Mouse (Mus musculus) brown adipose tissue, adult 24 weeks (tissue): ENCODE measurements at regions not wholly inside any gene's neighbourhood (a gene's known extent, or its start where the extent isn't known, plus 50 kb on each side); places are given as distances from the start of the nearest gene placed in this dataset.

Experiments
- H3K27ac ChIP-seq: fragments of 200-500 bp; replicated peaks from 2 replicates; pipeline ENCODE4 v1.5.1; 2012; ENCODE audit warnings: low read depth, mild to moderate bottlenecking, low read length
- H3K4me1 ChIP-seq: fragments of 200-500 bp; 2 replicates; pipeline ENCODE4 v1.6.1; 2012; ENCODE audit warnings: low read length, mixed read lengths; ENCODE audit not compliant: control insufficient read depth, insufficient read depth, insufficient read length
- H3K4me3 ChIP-seq: fragments of 200-500 bp; 2 replicates; pipeline ENCODE4 v1.5.1; 2012; ENCODE audit warnings: low read depth, mild to moderate bottlenecking, low read length, moderate library complexity; ENCODE audit not compliant: insufficient read depth

DNA sequence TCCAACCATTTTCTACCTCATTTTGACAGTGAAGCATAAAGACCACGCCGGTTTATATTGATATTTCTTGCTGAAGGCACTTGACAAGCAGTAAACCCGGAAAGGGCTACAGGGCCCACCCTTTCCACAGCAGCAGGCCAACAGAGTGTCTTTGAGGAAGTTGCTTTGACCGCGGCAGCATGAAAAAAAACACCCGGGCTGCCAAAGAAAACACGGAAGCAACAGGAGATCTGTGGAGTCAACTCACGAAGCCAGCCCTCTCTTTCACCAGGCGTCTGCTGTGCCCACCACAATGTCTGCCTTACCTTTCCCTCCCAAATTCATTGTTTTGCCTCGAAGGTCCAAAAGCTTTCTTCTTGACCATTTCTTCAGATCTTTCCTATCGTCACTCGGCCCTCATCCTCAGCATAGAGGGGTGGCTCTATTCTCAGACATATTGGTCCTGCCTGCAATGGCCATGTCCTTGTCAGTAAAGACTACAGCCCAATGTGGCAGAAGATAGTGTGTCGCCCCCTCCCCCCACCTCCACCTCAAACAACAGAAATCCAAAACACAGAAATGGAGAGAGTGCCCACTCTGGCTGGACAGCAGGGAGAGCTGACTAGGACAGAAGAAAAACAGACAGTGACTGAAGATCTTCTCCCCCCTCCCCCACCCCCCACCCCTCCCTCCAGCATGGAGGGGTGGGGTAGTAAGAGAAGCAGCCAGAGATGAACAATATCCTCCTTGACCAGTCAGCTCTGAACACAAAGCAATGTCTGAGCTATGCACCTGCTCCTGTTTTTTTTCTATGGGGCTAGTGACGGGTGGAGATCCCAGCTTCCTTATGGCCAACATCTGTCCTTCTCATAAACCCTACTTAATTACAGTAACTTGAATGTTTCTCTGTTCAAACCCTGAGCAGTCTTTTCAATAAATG is 82.8 kb upstream of the Tmc1 start:
- peak overlapping the region; percentile 42 for H3K4me3 ChIP-seq
- H3K4me1 ChIP-seq = peaks cover 9% of the 10 kb centered on the region
- peak overlapping the region; percentile 87 for H3K27ac ChIP-seq

DNA sequence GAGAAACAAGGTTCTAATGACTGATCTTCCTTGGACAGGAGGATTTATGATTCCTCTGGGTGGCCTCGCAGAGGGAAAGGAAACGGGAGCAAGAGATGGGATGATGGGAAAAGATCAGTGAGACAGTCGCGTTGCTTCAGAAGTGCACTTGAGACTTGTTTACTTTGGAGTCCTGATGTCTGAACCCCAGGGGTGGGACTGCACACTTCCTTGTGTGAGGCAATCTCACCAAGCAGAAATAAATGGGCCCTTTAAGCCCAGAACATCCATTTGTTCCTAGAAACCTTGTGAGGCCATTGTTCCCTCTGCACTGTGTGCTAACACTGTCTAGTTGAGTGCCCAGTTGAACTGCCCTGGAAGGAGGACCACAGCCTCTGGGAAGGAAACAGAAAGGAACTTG is 81.5 kb upstream of the Tmc1 start:
- Histone ChIP-seq H3K4me3 (no peak overlapping the region), H3K27ac (no peak overlapping the region), H3K4me1 (peaks cover 11% of the 10 kb centered on the region)

DNA sequence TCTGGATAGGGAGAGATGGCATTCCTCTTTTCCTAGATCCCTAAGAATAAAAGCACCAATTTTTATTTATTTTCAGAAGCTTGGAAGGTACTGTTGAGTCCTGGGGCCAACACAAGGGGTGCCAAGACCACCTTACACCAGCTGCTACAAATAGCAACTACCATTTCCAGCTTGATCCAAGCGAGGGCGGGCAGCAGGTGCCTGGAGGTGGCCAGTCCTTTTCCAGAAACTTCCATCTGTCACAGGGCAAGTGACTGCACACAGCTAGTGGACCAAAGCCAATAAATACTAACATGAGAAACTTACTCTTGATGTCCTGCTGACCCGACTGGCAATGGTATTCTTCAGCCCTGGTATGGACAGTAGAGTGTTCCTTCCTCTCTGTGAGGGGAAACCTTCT is 80.0 kb upstream of the Tmc1 start:
- Histone ChIP-seq H3K4me1 (peaks cover 9% of the 10 kb centered on the region), H3K27ac (no peak overlapping the region), H3K4me3 (no peak overlapping the region)

DNA sequence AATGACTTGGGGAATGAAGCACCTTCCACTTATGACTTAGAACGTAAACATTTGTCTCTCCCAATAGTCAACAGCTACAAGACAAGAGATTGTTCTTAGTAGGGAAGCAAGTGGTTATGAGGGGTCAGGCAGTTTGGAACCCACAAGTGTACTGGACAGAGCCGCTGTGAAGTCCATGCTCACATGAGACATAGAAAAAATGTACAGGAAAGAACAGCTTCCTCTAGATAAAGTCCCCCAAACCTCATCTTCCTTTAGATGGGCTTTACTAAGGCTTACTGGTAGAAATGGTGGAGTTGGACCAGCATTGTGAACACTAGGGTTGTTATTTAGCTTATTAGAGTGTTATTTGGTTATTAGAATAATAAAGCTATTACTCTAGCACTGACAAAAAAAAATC is 78.6 kb upstream of the Tmc1 start:
- Histone ChIP-seq H3K4me3 (no peak overlapping the region), H3K27ac (peak overlapping the region; percentile 49), H3K4me1 (peaks cover 9% of the 10 kb centered on the region)

DNA sequence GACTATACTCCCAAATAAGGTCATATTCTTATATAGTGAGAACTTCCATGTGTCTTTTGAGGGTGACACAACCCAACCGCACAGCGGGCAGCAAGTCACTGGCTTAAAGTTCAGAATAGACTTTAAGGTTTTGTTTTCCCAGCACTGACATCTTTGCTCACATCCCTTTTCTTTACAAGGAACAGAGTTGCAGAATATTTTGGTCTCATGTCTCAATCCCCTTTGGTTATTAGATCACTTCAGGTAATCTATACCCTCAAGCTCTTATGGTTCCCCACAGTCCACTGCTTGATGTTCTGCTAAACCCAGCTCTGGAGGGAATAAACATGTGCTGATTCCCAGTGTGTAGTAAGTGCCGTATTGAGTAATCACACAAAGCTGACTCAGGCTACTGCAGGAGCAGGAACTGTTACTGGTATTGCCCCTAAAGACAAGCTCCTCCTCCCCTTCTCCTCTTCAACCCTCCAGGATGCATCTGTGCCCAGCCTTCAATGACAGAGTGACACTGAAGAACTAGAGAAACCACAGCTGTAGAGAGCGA is 77.8 kb upstream of the Tmc1 start:
- Histone ChIP-seq H3K4me3 (no peak overlapping the region), H3K27ac (peak overlapping the region; percentile 21; the same call in 1 of the 2 replicates), H3K4me1 (peaks cover 8% of the 10 kb centered on the region)

DNA sequence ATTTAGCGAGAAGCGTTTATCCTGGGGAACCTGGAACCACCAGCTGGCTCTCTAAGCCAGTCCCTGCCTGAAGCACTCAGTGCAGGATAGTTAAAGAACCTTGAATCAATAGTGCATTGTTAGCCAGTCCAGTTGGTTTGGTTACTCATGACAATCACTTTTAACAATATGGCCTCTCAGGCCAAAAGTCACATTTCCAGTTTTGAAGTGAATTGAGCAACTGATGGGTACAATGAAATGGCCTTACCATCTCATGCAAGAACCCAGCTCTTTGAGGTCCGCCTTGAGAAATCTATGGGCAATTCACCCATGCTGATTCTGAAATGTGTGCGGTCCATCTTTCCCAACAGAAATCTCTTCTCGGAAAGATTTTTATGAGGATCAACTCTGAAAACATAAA is 77.0 kb upstream of the Tmc1 start:
- no peak overlapping the region for H3K4me3 ChIP-seq
- H3K27ac ChIP-seq = no peak overlapping the region

DNA sequence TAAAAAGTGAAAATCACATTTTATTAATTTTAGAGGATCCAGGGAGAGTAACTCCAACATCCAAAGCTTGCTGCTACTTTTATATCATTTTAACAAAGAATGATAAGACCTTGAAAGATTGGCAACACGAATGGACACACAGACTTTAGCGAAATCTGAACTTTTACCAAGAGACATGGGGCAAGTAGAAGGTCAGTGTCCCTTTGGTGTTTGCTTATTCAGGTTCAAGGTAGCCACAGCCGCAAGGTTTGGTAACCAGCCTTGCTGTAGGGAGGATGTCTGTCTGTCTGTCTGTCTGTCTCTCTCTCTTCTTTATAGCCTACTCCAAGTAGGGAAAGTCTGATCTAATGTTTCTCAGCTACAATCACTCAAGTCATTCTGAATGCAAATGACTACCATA is 75.0 kb upstream of the Tmc1 start:
- no peak overlapping the region for H3K27ac ChIP-seq
- H3K4me3 ChIP-seq = no peak overlapping the region
- peaks cover 7% of the 10 kb centered on the region for H3K4me1 ChIP-seq

More for the DNA sequence above, 77.0 kb upstream of the Tmc1 start:
- peaks cover 7% of the 10 kb centered on the region for H3K4me1 ChIP-seq

DNA sequence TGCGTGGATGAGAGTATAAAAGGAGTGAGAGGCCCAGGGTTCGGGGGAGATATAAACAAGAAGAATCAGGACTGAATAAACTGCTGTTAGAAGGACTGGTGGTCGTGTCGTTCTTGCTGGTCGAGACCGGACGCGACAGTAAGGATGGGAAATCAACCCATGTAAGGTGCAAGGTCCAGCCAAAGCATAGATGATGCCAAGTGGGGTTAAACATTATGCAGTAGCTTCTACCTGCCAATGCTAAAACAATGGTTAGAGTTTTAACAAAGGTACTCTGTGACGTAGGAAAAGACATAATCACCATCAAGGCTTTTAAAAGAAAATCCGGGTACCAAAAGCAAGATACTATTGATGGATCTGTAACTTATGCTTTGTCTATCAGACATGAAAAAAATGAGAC is 58.4 kb upstream of the Tmc1 start:
- no peak overlapping the region for H3K4me3 ChIP-seq
- H3K4me1 ChIP-seq = no peaks in the 10 kb centered on the region
- no peak overlapping the region for H3K27ac ChIP-seq

DNA sequence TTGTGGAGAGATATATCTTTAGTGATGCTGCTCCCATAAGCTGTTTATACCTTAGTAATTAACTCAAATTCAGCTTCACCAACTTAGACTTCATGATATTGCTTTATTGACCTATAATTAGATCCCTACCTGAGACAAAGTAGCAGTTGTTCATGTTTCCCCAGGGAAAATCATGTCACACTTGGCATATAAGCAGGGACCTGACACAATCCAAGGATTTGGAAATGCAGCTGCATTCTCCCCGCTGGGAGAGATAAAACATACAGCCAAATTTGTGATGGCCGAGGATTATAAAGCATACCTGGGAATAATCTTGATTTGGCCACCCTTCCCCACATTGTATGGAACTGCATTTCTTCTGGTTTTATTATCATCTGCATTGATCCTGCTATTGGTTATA is 55.6 kb upstream of the Tmc1 start:
- H3K27ac ChIP-seq = no peak overlapping the region
- H3K4me1 ChIP-seq = no peaks in the 10 kb centered on the region
- H3K4me3 ChIP-seq = no peak overlapping the region

DNA sequence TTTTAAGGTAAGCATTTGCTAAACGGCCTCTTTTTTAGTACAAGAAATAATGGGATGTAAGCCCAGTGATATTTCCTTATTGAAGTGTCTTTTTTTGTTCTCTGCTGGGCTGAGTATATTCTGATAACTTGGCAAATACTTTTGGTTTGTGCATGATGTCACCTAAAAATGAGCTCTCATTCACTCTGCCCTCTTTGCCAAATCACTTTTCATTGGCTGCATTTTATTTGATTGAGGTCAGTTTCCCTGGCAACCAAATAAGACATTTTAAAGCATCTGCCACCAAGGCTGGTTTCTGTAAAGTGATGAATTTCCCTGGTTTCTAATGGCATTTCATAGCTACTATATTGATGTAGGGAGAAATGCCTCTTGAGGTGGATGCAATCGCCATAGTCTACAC is 50.4 kb upstream of the Tmc1 start:
- Histone ChIP-seq H3K27ac (no peak overlapping the region), H3K4me1 (no peaks in the 10 kb centered on the region), H3K4me3 (no peak overlapping the region)
